Mouse (Mus musculus): ENCODE results near the gene Camkmt.

Camkmt gene

GRCm38 (mm10) chr17:85493521-85493920, 403.2 kb downstream of the Camkmt start:
- in situ Hi-C loops (cut with MseI, MboI): no loop called here

- in situ Hi-C loops (cut with MseI, MboI): no loop called here
Observed at GRCm38 (mm10) chr17:85495012-85495754, 404.8 kb downstream of the Camkmt start.

- in situ Hi-C loops (cut with MseI, MboI): no loop called here
Observed at GRCm38 (mm10) chr17:85495871-85496270, 405.5 kb downstream of the Camkmt start.

GRCm38 (mm10) chr17:85504888-85505287, 414.5 kb downstream of the Camkmt start:
- in situ Hi-C loops (cut with MseI, MboI): no loop called here

GRCm38 (mm10) chr17:85506206-85507088, 416.1 kb downstream of the Camkmt start:
- in situ Hi-C loops (cut with MseI, MboI): no loop called here

- in situ Hi-C loops (cut with MseI, MboI): no loop called here
Observed at GRCm38 (mm10) chr17:85507089-85507460, 416.7 kb downstream of the Camkmt start.
